Mouse (Mus musculus): Measurements from ENCODE around the gene Tuba1c.

GRCm38 (mm10) chr15:99033498-99034270 is 4.0 kb downstream of the Tuba1c start:
- TF ChIP-seq CTCF (IDR thresholded peaks at IDR 0.05; ENCODE audit: low read depth) (no peak), EP300 (IDR thresholded peaks at IDR 0.05; ENCODE audit: low read depth) (no peak)

Measured in heart, postnatal 0 days (tissue).